Mouse (Mus musculus) kidney, adult 2 months (tissue): ENCODE results near the gene Wdr17.

Source experiments
- CTCF ChIP-seq: fragments of 200-500 bp; conservative IDR thresholded peaks from 2 replicates; pipeline ENCODE4 v1.5.1; 2011; ENCODE audit warnings: low read depth, mild to moderate bottlenecking, control low read depth, low read length, moderate library complexity, mixed read lengths; ENCODE audit not compliant: insufficient read depth, insufficient read length
- POLR2A ChIP-seq: fragments of 200-500 bp; IDR thresholded peaks from one replicate; pipeline ENCODE4 v1.6.1; 2011; ENCODE audit warnings: low read depth, low read length, control low read depth

DNA sequence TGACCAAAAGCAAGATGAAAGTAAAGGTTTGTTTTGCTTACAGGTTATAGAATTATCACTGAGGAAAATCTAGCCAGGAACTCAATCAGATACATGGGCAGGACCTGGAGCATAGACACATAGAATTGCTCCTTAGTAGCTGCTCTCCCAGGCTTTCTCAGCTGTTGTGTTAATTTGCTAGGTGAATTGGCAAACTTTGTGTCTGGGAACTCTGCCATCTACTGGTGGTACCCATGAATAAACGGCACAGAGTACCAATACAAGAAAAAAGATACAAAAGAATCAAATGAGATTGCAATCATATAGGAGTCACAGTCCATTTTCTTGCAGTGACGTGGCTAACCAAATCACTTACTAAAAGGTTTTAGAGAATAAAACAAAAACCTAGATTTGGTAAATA is 181.2 kb downstream of the Wdr17 start:
- 0 out of 2 replicates have a peak, but pooled peaks have one; percentile 1 for TF ChIP-seq CTCF
- TF ChIP-seq POLR2A, result no peak
